Mouse (Mus musculus): ENCODE data around the gene Atp6v1b1. TPM values are rescaled to one million over a fixed set of nuclear protein-coding genes. Genes with fewer than 3 reads are reported as not detected.
A peak's percentile ranks its signal among the peaks of the same experiment; 100 is the strongest.
"Not testable (repeated sequence)": the region's sequence is repeated elsewhere in the genome, so short reads cannot be mapped to it uniquely, and the experiment has no call there.

Atp6v1b1 gene
- polyA plus RNA-seq, 1 experiment = not detected

GRCm38 (mm10) chr6:83768485-83768884 is 25.7 kb downstream of the Atp6v1b1 start:
- no peak for DNase-seq (ENCODE audit: low read depth, low spot score)
- 57% methylated on average over 5 of the region's 5 CpGs for WGBS

GRCm38 (mm10) chr6:83774126-83774525 is 31.3 kb downstream of the Atp6v1b1 start:
- peak; percentile 36 for DNase-seq (ENCODE audit: low read depth, low spot score)
- 25% methylated on average over 9 of the region's 9 CpGs for WGBS

GRCm38 (mm10) chr6:83774781-83775563 is 32.2 kb downstream of the Atp6v1b1 start:
- WGBS = under 1% methylated on average over 14 of the region's 14 CpGs
- peak; percentile 19 for DNase-seq (ENCODE audit: low read depth, low spot score)

- DNase-seq (ENCODE audit: low read depth, low spot score) = peak; percentile 62
- WGBS = under 1% methylated on average over 45 of the region's 45 CpGs
These were observed 33.0 kb downstream of the Atp6v1b1 start, which contains the start of gene Tex261 for GRCm38 (mm10) chr6:83775638-83776293. Tex261 (minus strand) TSS chr6:83775813.

GRCm38 (mm10) chr6:83778306-83778705 is 35.5 kb downstream of the Atp6v1b1 start:
- DNase-seq (ENCODE audit: low read depth, low spot score) = no peak
- 90% methylated on average over 7 of the region's 7 CpGs for WGBS

- WGBS = 7% methylated on average over 5 of the region's 5 CpGs
These were observed 36.2 kb downstream of the Atp6v1b1 start for GRCm38 (mm10) chr6:83779026-83779425.

GRCm38 (mm10) chr6:83786426-83786825 is 43.6 kb downstream of the Atp6v1b1 start:
- no peak for DNase-seq (ENCODE audit: low read depth, low spot score)
- 69% methylated on average over 3 of the region's 3 CpGs for WGBS

More at GRCm38 (mm10) chr6:83779026-83779425, 36.2 kb downstream of the Atp6v1b1 start:
- DNase-seq (ENCODE audit: low read depth, low spot score) = peak; percentile 21

GRCm38 (mm10) chr6:83788554-83788953 is 45.8 kb downstream of the Atp6v1b1 start:
- no peak for DNase-seq (ENCODE audit: low read depth, low spot score)
- 87% methylated on average over 7 of the region's 7 CpGs for WGBS

GRCm38 (mm10) chr6:83790533-83790932 is 47.7 kb downstream of the Atp6v1b1 start:
- WGBS = 82% methylated on average over 5 of the region's 5 CpGs

GRCm38 (mm10) chr6:83791251-83791890 is 48.6 kb downstream of the Atp6v1b1 start:
- 48% methylated on average over 4 of the region's 4 CpGs for WGBS
- no peak for DNase-seq (ENCODE audit: low read depth, low spot score)

More at GRCm38 (mm10) chr6:83790533-83790932, 47.7 kb downstream of the Atp6v1b1 start:
- not testable (repeated sequence) for DNase-seq (ENCODE audit: low read depth, low spot score)

GRCm38 (mm10) chr6:83794760-83795296 is 52.0 kb downstream of the Atp6v1b1 start, which contains the start of gene Nagk:
Nagk (plus strand) TSS chr6:83794982.
- peak; percentile 93 for DNase-seq (ENCODE audit: low read depth, low spot score)
- under 1% methylated on average over 43 of the region's 43 CpGs for WGBS

GRCm38 (mm10) chr6:83795492-83795900 is 52.7 kb downstream of the Atp6v1b1 start:
- WGBS = under 1% methylated on average over 13 of the region's 13 CpGs
- DNase-seq (ENCODE audit: low read depth, low spot score) = peak; percentile 51

GRCm38 (mm10) chr6:83796686-83797085 is 53.9 kb downstream of the Atp6v1b1 start:
- peak; percentile 27 for DNase-seq (ENCODE audit: low read depth, low spot score)
- WGBS = 25% methylated on average over 3 of the region's 3 CpGs

GRCm38 (mm10) chr6:83802033-83802432 is 59.2 kb downstream of the Atp6v1b1 start:
- DNase-seq (ENCODE audit: low read depth, low spot score) = no peak
- WGBS = 94% methylated on average over 5 of the region's 5 CpGs

- WGBS = 92% methylated on average over 3 of the region's 3 CpGs
- DNase-seq (ENCODE audit: low read depth, low spot score) = no peak
These were observed 60.1 kb downstream of the Atp6v1b1 start for GRCm38 (mm10) chr6:83802846-83803245.

Other genes starting within 250 kb of the Atp6v1b1 start
- 39.5 and 40.1 TPM in 2 replicates for gene Dguok, start 236.0 kb upstream of the Atp6v1b1 start, polyA plus RNA-seq (2012; rRNA removed)
- gene Actg2, start 206.7 kb upstream of the Atp6v1b1 start, polyA plus RNA-seq (2012; rRNA removed) = 1,466 and 1,484 TPM in 2 replicates
- 14.4 and 17.0 TPM in 2 replicates for gene Stambp, start 170.3 kb upstream of the Atp6v1b1 start, polyA plus RNA-seq (2012; rRNA removed)
- gene Clec4f, start 86.8 kb upstream of the Atp6v1b1 start, polyA plus RNA-seq (2012; rRNA removed) = not detected in 2 replicates
- not detected in 2 replicates for gene Cd207, start 65.1 kb upstream of the Atp6v1b1 start, polyA plus RNA-seq (2012; rRNA removed)
- not detected in 2 replicates for gene Vax2, start 31.7 kb upstream of the Atp6v1b1 start, polyA plus RNA-seq (2012; rRNA removed)
- not detected in 2 replicates for gene Ankrd53, start 19.7 kb downstream of the Atp6v1b1 start, polyA plus RNA-seq (2012; rRNA removed)
- 102 and 130 TPM in 2 replicates for gene Tex261, start 32.8 kb downstream of the Atp6v1b1 start, polyA plus RNA-seq (2012; rRNA removed)
- gene Nagk, start 52.0 kb downstream of the Atp6v1b1 start, polyA plus RNA-seq (2012; rRNA removed) = 32.2 and 33.2 TPM in 2 replicates
- gene Paip2b, start 88.8 kb downstream of the Atp6v1b1 start, polyA plus RNA-seq (2012; rRNA removed) = 7.0 and 8.2 TPM in 2 replicates
- gene Zfp638, start 124.1 kb downstream of the Atp6v1b1 start, polyA plus RNA-seq (2012; rRNA removed) = 3.1 and 6.4 TPM in 2 replicates

Measured in large intestine, adult 2 months (tissue).